Mouse (Mus musculus): ENCODE data around the gene Ajap1. TPM values are rescaled to one million over a fixed set of nuclear protein-coding genes. Genes with fewer than 3 reads are reported as not detected.

Gene Ajap1
- total RNA-seq, 1 experiment, result 0.27 TPM

DNA sequence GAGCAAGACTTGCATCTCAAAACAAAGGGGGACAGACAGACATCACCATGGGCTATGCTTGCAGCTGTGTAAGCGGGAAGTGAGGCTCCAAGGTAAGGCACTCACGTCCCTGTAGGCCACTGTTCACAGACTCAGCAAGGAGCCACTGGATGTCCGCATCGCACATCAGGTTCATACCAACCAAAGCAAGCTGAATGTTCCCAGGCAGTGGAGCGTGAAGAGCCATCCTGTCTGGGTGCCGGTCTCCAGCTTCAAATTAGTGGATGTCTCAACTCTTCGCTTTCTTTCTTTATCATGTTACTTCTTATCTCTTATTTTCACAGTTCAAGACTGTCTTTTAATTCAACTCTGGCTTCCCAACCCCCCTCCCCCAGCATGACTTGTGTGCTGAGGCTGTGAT is 101.2 kb downstream of the Ajap1 start:
- H3K9ac ChIP-seq (ENCODE audit: insufficient read depth, low read depth, low read length, poor library complexity, severe bottlenecking), result no peak overlapping the region
- no peak for TF ChIP-seq ZC3H11A (IDR thresholded peaks at IDR 0.05; ENCODE audit: borderline replicate concordance, low read depth, low read length)
- no peak for TF ChIP-seq ZNF384 (IDR thresholded peaks at IDR 0.05; ENCODE audit: low read depth, low read length)
- no peak for TF ChIP-seq CHD2 (IDR thresholded peaks at IDR 0.05; ENCODE audit: low read depth, low read length)
- TF ChIP-seq HCFC1 (IDR thresholded peaks at IDR 0.05; ENCODE audit: borderline replicate concordance, insufficient read depth, low read length), result no peak
- no peak for TF ChIP-seq MAFK (IDR thresholded peaks at IDR 0.05; ENCODE audit: insufficient read depth, low read depth, low read length)
- no peaks in the 10 kb centered on the region for H3K9me3 ChIP-seq (ENCODE audit: control insufficient read depth, insufficient read depth, low read depth, low read length)
- in situ Hi-C loops (cut with MboI; ENCODE audit: low sequenced_read_pairs in 2 of 2, unreplicated experiment in 2 of 2), result no loop called here
- no peaks in the 10 kb centered on the region for H3K36me3 ChIP-seq (ENCODE audit: control insufficient read depth, insufficient read depth, low read length, poor library complexity, severe bottlenecking)
- H3K4me1 ChIP-seq (ENCODE audit: control insufficient read depth in 2 of 2, insufficient read depth in 2 of 2, low read length in 2 of 2, poor library complexity in 1 of 2), result no peaks in the 10 kb centered on the region; a peak in 1 of 4 replicates
- no peak for DNase-seq (ENCODE audit: low read depth, low spot score)
- H3K27ac ChIP-seq (ENCODE audit: insufficient read depth, low read depth, low read length, poor library complexity, severe bottlenecking), result no peak overlapping the region
- H3K4me3 ChIP-seq (ENCODE audit: insufficient read depth in 1 of 2, low read depth in 1 of 2, low read length in 2 of 2, poor library complexity in 1 of 2, severe bottlenecking in 1 of 2), result no peak overlapping the region

DNA sequence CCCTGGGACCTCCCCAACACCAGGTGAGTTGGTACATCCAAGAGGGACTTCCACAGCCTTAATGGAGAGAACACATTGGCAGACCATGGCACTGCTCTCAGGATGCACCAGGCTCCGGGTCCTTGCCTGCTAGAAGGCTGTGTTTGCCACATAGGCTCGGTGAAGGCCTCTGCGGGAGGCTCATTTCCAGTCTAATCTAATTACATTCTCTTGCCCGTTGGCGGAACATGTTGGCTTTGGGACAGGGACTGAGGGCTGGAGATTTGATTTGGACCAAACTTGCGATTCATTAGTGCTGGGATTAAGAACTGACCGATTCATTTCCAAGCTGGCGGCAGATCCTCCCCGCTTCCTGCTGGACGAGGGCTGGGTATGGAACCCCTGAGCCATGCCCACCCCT is 101.7 kb downstream of the Ajap1 start:
- Histone ChIP-seq H3K27ac (ENCODE audit: insufficient read depth, low read depth, low read length, poor library complexity, severe bottlenecking) (no peak overlapping the region), H3K36me3 (ENCODE audit: control insufficient read depth, insufficient read depth, low read length, poor library complexity, severe bottlenecking) (no peaks in the 10 kb centered on the region), H3K4me3 (ENCODE audit: insufficient read depth in 1 of 2, low read depth in 1 of 2, low read length in 2 of 2, poor library complexity in 1 of 2, severe bottlenecking in 1 of 2) (no peak overlapping the region), H3K9ac (ENCODE audit: insufficient read depth, low read depth, low read length, poor library complexity, severe bottlenecking) (no peak overlapping the region), H3K9me3 (ENCODE audit: control insufficient read depth, insufficient read depth, low read depth, low read length) (no peaks in the 10 kb centered on the region), H3K4me1 (ENCODE audit: control insufficient read depth in 2 of 2, insufficient read depth in 2 of 2, low read length in 2 of 2, poor library complexity in 1 of 2) (no peaks in the 10 kb centered on the region; a peak in 1 of 4 replicates)
- in situ Hi-C loops (cut with MboI; ENCODE audit: low sequenced_read_pairs in 2 of 2, unreplicated experiment in 2 of 2), result no loop called here
- TF ChIP-seq MAFK (IDR thresholded peaks at IDR 0.05; ENCODE audit: insufficient read depth, low read depth, low read length) (no peak), HCFC1 (IDR thresholded peaks at IDR 0.05; ENCODE audit: borderline replicate concordance, insufficient read depth, low read length) (no peak), ZC3H11A (IDR thresholded peaks at IDR 0.05; ENCODE audit: borderline replicate concordance, low read depth, low read length) (no peak), CHD2 (IDR thresholded peaks at IDR 0.05; ENCODE audit: low read depth, low read length) (no peak), ZNF384 (IDR thresholded peaks at IDR 0.05; ENCODE audit: low read depth, low read length) (no peak)
- DNase-seq (ENCODE audit: low read depth, low spot score), result no peak

DNA sequence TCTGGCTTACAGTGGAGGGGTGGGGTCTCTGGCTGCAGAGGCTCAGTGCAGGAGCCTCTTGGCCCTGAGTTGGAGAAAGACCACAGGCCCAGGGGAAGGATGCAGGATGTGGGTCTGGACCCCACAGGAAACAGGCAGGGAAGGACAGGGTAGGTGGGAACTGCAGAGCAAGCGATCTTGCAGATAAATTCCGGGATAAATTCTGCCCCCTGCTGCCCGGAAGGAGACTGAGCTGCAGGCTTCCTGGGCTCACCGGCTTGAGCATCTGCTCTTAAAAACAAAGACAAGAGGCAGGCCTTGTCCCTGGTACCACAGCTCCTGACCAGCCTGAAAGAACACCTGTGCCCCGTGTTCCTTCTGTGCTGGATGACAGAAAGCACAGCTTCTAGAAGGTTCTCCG is 104.6 kb downstream of the Ajap1 start:
- no peaks in the 10 kb centered on the region; a peak in 1 of 4 replicates for H3K4me1 ChIP-seq (ENCODE audit: control insufficient read depth in 2 of 2, insufficient read depth in 2 of 2, low read length in 2 of 2, poor library complexity in 1 of 2)
- no peaks in the 10 kb centered on the region for H3K9me3 ChIP-seq (ENCODE audit: control insufficient read depth, insufficient read depth, low read depth, low read length)
- in situ Hi-C loops (cut with MboI; ENCODE audit: low sequenced_read_pairs in 2 of 2, unreplicated experiment in 2 of 2), result no loop called here
- no peaks in the 10 kb centered on the region for H3K36me3 ChIP-seq (ENCODE audit: control insufficient read depth, insufficient read depth, low read length, poor library complexity, severe bottlenecking)
- H3K9ac ChIP-seq (ENCODE audit: insufficient read depth, low read depth, low read length, poor library complexity, severe bottlenecking), result no peak overlapping the region
- no peak overlapping the region for H3K4me3 ChIP-seq (ENCODE audit: insufficient read depth in 1 of 2, low read depth in 1 of 2, low read length in 2 of 2, poor library complexity in 1 of 2, severe bottlenecking in 1 of 2)
- peak; percentile 12 for DNase-seq (ENCODE audit: low read depth, low spot score)
- no peak overlapping the region for H3K27ac ChIP-seq (ENCODE audit: insufficient read depth, low read depth, low read length, poor library complexity, severe bottlenecking)
- peak; percentile 53; the same call in 1 of the 2 replicates for TF ChIP-seq MAFK (IDR thresholded peaks at IDR 0.05; ENCODE audit: insufficient read depth, low read depth, low read length)
- TF ChIP-seq ZC3H11A (IDR thresholded peaks at IDR 0.05; ENCODE audit: borderline replicate concordance, low read depth, low read length), result no peak

DNA sequence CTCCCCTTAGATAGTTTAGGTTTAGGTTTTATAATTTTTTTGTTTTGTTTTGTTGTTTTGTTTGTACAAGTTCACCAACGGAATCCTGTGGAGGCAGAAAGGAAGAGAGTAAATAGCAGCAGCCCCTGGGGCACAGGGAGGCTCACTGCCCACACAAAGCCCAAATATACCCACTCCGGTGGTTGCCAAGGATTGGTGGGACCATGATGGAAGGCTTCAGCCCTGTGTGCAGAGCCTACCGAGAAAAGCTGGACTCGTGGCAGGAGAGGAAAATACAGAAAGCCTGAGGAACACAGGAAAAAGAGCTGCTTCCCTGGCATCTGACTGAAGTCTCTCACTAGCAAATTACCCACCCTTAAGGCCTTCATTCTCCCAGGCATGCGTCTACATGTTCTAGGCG is 108.4 kb downstream of the Ajap1 start:
- no peak for DNase-seq (ENCODE audit: low read depth, low spot score)
- TF ChIP-seq CHD2 (IDR thresholded peaks at IDR 0.05; ENCODE audit: low read depth, low read length) (no peak), MAFK (IDR thresholded peaks at IDR 0.05; ENCODE audit: insufficient read depth, low read depth, low read length) (no peak), HCFC1 (IDR thresholded peaks at IDR 0.05; ENCODE audit: borderline replicate concordance, insufficient read depth, low read length) (no peak), ZC3H11A (IDR thresholded peaks at IDR 0.05; ENCODE audit: borderline replicate concordance, low read depth, low read length) (no peak), ZNF384 (IDR thresholded peaks at IDR 0.05; ENCODE audit: low read depth, low read length) (no peak)
- no peaks in the 10 kb centered on the region for H3K36me3 ChIP-seq (ENCODE audit: control insufficient read depth, insufficient read depth, low read length, poor library complexity, severe bottlenecking)
- in situ Hi-C loops (cut with MboI; ENCODE audit: low sequenced_read_pairs in 2 of 2, unreplicated experiment in 2 of 2), result no loop called here
- H3K27ac ChIP-seq (ENCODE audit: insufficient read depth, low read depth, low read length, poor library complexity, severe bottlenecking), result no peak overlapping the region
- H3K9ac ChIP-seq (ENCODE audit: insufficient read depth, low read depth, low read length, poor library complexity, severe bottlenecking), result no peak overlapping the region
- H3K4me1 ChIP-seq (ENCODE audit: control insufficient read depth in 2 of 2, insufficient read depth in 2 of 2, low read length in 2 of 2, poor library complexity in 1 of 2), result no peaks in the 10 kb centered on the region; a peak in 1 of 4 replicates
- no peak overlapping the region for H3K4me3 ChIP-seq (ENCODE audit: insufficient read depth in 1 of 2, low read depth in 1 of 2, low read length in 2 of 2, poor library complexity in 1 of 2, severe bottlenecking in 1 of 2)
- no peaks in the 10 kb centered on the region for H3K9me3 ChIP-seq (ENCODE audit: control insufficient read depth, insufficient read depth, low read depth, low read length)

DNA sequence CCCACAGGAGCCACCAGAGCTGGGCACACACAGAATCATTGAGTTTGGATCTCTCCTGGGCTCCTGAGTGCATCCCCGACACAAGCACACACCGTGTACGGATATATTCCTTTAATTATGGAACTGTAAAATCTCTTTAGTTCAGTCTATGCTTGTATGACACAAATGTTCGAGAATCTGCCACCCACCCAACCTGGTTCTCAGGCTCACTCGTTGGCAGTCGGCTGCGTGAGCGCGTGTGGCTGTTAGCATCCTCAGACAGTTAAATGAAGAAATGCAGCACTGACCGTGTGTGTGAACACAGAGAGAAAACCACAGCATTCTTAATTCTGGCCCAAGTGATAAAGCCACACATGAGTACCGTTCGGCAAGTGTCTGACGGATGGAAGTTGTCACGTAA is 109.5 kb downstream of the Ajap1 start:
- Histone ChIP-seq H3K9ac (ENCODE audit: insufficient read depth, low read depth, low read length, poor library complexity, severe bottlenecking) (no peak overlapping the region), H3K4me1 (ENCODE audit: control insufficient read depth in 2 of 2, insufficient read depth in 2 of 2, low read length in 2 of 2, poor library complexity in 1 of 2) (no peaks in the 10 kb centered on the region; a peak in 1 of 4 replicates), H3K4me3 (ENCODE audit: insufficient read depth in 1 of 2, low read depth in 1 of 2, low read length in 2 of 2, poor library complexity in 1 of 2, severe bottlenecking in 1 of 2) (no peak overlapping the region), H3K9me3 (ENCODE audit: control insufficient read depth, insufficient read depth, low read depth, low read length) (no peaks in the 10 kb centered on the region), H3K36me3 (ENCODE audit: control insufficient read depth, insufficient read depth, low read length, poor library complexity, severe bottlenecking) (no peaks in the 10 kb centered on the region), H3K27ac (ENCODE audit: insufficient read depth, low read depth, low read length, poor library complexity, severe bottlenecking) (no peak overlapping the region)
- TF ChIP-seq ZC3H11A (IDR thresholded peaks at IDR 0.05; ENCODE audit: borderline replicate concordance, low read depth, low read length) (no peak), HCFC1 (IDR thresholded peaks at IDR 0.05; ENCODE audit: borderline replicate concordance, insufficient read depth, low read length) (no peak)
- no peak for DNase-seq (ENCODE audit: low read depth, low spot score)
- in situ Hi-C loops (cut with MboI; ENCODE audit: low sequenced_read_pairs in 2 of 2, unreplicated experiment in 2 of 2), result no loop called here
